Mouse (Mus musculus): ENCODE measurements around the gene Tex14.

- TF ChIP-seq USF1 (IDR thresholded peaks at IDR 0.05; ENCODE audit: low read depth, low read length) (no peak), POLR2AphosphoS2 (IDR thresholded peaks at IDR 0.05; ENCODE audit: low read length) (no peak), CTCF (IDR thresholded peaks at IDR 0.05 in 2 of 3, conservative IDR thresholded peaks at IDR 0.05 in 1 of 3; ENCODE audit: control insufficient read depth in 1 of 3, insufficient read depth in 1 of 3, low read depth in 2 of 3, low read length in 3 of 3, poor library complexity in 1 of 3, severe bottlenecking in 1 of 3) (no peak), UBTF (IDR thresholded peaks at IDR 0.05; ENCODE audit: borderline replicate concordance, insufficient read depth, low read depth, low read length) (no peak), ELF1 (IDR thresholded peaks at IDR 0.05; ENCODE audit: low read depth, low read length) (no peak), EP300 (IDR thresholded peaks at IDR 0.05; ENCODE audit: low read depth in 1 of 2, low read length in 2 of 2) (no peak), CHD2 (IDR thresholded peaks at IDR 0.05; ENCODE audit: low read length) (no peak), SIN3A (IDR thresholded peaks at IDR 0.05; ENCODE audit: low read length) (no peak), POLR2A (IDR thresholded peaks at IDR 0.05; ENCODE audit: control insufficient read depth in 1 of 2, insufficient read depth in 1 of 2, low read depth in 1 of 2, low read length in 2 of 2, poor library complexity in 1 of 2) (no peak), MAFK (IDR thresholded peaks at IDR 0.05; ENCODE audit: borderline replicate concordance, low read depth, low read length) (no peak), GABPA (IDR thresholded peaks at IDR 0.05; ENCODE audit: low read depth, low read length) (no peak), HCFC1 (IDR thresholded peaks at IDR 0.05; ENCODE audit: low read depth, low read length) (no peak), MXI1 (IDR thresholded peaks at IDR 0.05; ENCODE audit: low read depth, low read length) (no peak), USF2 (IDR thresholded peaks at IDR 0.05; ENCODE audit: borderline replicate concordance in 1 of 2, insufficient read depth in 1 of 2, low read depth in 1 of 2, low read length in 2 of 2) (no peak)
These were observed 192.2 kb downstream of the Tex14 start for GRCm38 (mm10) chr11:87597061-87597460.
